Mouse (Mus musculus) lung, embryonic 14.5 days (tissue): ENCODE measurements around the gene Lpar5. TPM values are rescaled to one million over a fixed set of nuclear protein-coding genes. Genes with fewer than 3 reads are reported as not detected.

Source experiments
- ATAC-seq: fragments of 200-750 bp; cut with Nextera tagmentation; 2 replicates; pipeline ENCODE4 v1.8.0; 2017; ENCODE audit warnings: mild to moderate bottlenecking, moderate TSS enrichment, moderate library complexity; ENCODE audit not compliant: insufficient read depth
- DNase-seq: peaks from one replicate; pipeline ENCODE4 v3.0.0-alpha.2; 2015
- H3K27ac ChIP-seq: fragments of 300-500 bp; sonication (generic); 2 replicates; pipeline ENCODE4 v1.5.1; 2014; ENCODE audit warnings: low read depth, mild to moderate bottlenecking, moderate library complexity
- H3K27me3 ChIP-seq: fragments of 300-500 bp; sonication (generic); 2 replicates; pipeline ENCODE4 v1.6.1; 2014; ENCODE audit warnings: low read length, control low read depth; ENCODE audit not compliant: insufficient read depth
- H3K36me3 ChIP-seq: fragments of 300-500 bp; sonication (generic); 2 replicates; pipeline ENCODE4 v1.6.1; 2014; ENCODE audit warnings: control low read depth; ENCODE audit not compliant: insufficient read depth
- H3K4me1 ChIP-seq: fragments of 300-500 bp; sonication (generic); 2 replicates; pipeline ENCODE4 v1.6.1; 2014; ENCODE audit warnings: antibody characterized with exemption, control low read depth; ENCODE audit not compliant: insufficient read depth
- H3K4me2 ChIP-seq: fragments of 300-500 bp; sonication (generic); 2 replicates; pipeline ENCODE4 v1.6.1; 2014; ENCODE audit warnings: mild to moderate bottlenecking
- H3K4me3 ChIP-seq: fragments of 300-500 bp; sonication (generic); 2 replicates; pipeline ENCODE4 v1.5.1; 2014; ENCODE audit warnings: low read depth, low read length
- H3K9ac ChIP-seq: fragments of 300-500 bp; sonication (generic); 2 replicates; pipeline ENCODE4 v1.6.1; 2014
- H3K9me3 ChIP-seq: fragments of 300-500 bp; sonication (generic); 2 replicates; pipeline ENCODE4 v1.6.1; 2016; ENCODE audit warnings: low read depth, low read length, control low read depth
- CTCF ChIP-seq: IDR thresholded peaks from 2 replicates; pipeline ENCODE4 v1.5.1; 2016; ENCODE audit warnings: antibody characterized with exemption, low read depth
- WGBS: fragments of 180-500 bp; shearing (Covaris S2); extraction: QIAGEN DNeasy Blood & Tissue Kit; methylation state at CpG from one replicate; pipeline ENCODE4 v1.1.7; 2014; 5-methylcytosine and 5-hydroxymethylcytosine counted together
- polyA plus RNA-seq: library from polyadenylated mRNA; unstranded; fragments of >200 nt; fragmentation: Nextera tagmentation; extraction: Ambion mirVana; gene quantifications from 2 replicates; pipeline ENCODE4 v1.2.1, GENCODE M21; 2014

Lpar5 gene
- polyA plus RNA-seq, 1 experiment from 2014 or later, result 0.49 TPM

DNA sequence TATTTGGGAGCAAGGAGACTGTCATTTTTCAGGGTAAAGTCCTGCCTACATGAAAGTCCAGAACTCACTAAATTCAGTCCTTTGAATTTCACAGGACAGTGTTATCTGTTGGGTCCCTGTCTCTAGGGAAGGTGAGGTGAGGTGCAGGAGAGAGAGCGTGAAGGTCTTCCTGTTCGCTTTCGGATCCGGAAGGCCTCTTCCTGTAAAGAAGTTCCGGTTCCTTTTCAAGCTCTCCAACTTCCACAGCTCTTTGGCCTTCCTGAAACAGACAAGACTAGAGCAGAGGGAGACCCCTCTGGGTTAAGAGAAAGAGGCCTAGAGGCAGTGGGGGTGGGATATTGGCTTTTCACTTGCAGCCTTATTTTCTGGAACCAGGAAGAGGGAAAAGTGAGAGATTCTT is 24.7 kb downstream of the Lpar5 start:
- Histone ChIP-seq H3K9me3 (no peaks in the 10 kb centered on the region), H3K36me3 (no peaks in the 10 kb centered on the region), H3K4me1 (peaks cover 19% of the 10 kb centered on the region), H3K27ac (peak overlapping the region; percentile 33; the same call in 1 of the 2 replicates), H3K27me3 (no peaks in the 10 kb centered on the region), H3K4me2 (no peak overlapping the region), H3K9ac (no peak overlapping the region), H3K4me3 (no peak overlapping the region)
- 78% methylated on average over 5 of the region's 5 CpGs for WGBS
- DNase-seq, result no peak
- ATAC-seq, result no peak
- no peak for TF ChIP-seq CTCF

DNA sequence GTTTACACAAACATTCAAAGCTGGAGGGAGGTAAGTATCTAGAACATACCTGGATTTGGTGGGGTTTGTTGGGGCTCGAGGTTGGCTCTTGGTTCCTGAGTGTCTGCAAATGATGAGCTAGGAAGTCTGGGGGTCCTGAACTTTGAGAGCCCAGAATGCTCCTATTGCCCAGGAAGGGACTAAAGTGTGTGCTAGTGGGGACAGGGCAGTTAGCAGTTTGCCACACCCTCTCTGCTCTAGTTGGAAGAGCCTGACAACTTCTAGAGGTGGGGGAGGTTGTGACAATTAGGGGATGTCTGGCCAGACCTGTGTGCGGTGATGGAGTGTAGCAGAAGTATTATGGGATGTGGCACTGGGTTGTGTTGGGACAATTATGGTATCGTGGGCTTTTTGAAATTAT is 27.1 kb downstream of the Lpar5 start:
- DNase-seq, result peak; percentile 22
- H3K27me3 ChIP-seq, result no peaks in the 10 kb centered on the region
- H3K9me3 ChIP-seq, result no peaks in the 10 kb centered on the region
- ATAC-seq, result no peak
- no peak overlapping the region for H3K9ac ChIP-seq
- no peak overlapping the region for H3K4me2 ChIP-seq
- peak overlapping the region; percentile 96; the same call in 1 of the 2 replicates for H3K27ac ChIP-seq
- H3K4me1 ChIP-seq, result peaks cover 35% of the 10 kb centered on the region
- 33% methylated on average over 3 of the region's 3 CpGs for WGBS
- no peak for TF ChIP-seq CTCF
- peaks cover 23% of the 10 kb centered on the region for H3K36me3 ChIP-seq
- no peak overlapping the region for H3K4me3 ChIP-seq

DNA sequence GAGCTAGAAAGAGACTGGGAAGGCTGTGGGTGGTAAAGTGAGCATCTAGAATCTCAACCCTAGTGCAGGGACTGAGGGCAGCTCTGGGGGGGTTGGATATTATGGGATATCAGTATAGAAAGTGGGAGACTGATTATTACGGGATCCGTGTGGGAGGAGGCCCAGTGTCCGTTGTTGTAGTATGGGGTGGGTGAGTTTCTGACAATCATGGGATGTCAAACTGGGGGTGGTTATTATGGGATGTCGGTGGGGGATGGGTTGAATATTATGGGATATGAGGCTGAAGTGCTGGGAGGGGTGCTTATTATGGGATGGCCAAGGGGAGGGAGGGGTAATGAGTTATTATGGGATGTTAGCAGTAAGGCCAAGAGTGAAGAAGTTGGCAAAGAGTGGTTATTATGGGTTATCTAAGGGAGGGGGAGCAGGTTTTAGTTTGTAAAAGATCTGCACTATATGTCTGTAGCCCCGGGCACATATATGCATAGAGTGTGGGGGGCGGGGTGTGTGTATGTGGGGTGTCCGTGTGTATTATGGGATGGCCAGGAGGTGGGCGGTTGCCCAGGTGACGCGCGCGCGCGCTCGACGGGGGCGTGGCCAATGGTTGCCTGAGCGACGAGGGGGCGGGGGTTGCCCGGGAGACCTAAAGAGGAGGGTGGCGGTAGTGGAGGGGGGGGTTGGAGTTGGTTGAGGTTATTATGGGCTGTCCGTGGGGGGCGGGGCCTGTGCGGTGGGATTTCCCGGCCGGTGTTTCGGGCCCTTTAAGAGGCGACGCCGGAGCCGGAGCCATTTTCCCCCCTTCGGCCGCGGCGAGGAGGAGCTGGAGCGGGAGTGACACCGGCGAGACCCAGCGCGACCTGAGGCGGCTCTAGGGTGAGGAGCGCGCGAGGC is 27.9 kb downstream of the Lpar5 start, which contains the start of gene Chd4:
Chd4 (plus strand) TSS at position 591 of the 888 bp plus-strand sequence.
- peak; percentile 71 for ATAC-seq
- peak within 1 kb of the TSS; percentile 96 for H3K4me2 ChIP-seq
- H3K9ac ChIP-seq, result peak within 1 kb of the TSS; percentile 86
- H3K27ac ChIP-seq, result peak within 1 kb of the TSS; percentile 96
- no peak for TF ChIP-seq CTCF
- H3K36me3 ChIP-seq, result peaks cover 31% of the 10 kb centered on the region
- WGBS, result 2% methylated on average over 44 of the region's 45 CpGs
- H3K9me3 ChIP-seq, result no peaks in the 10 kb centered on the region
- H3K4me3 ChIP-seq, result peak within 1 kb of the TSS; percentile 93
- H3K27me3 ChIP-seq, result no peaks in the 10 kb centered on the region
- peak; percentile 93 for DNase-seq
- peaks cover 31% of the 10 kb centered on the region for H3K4me1 ChIP-seq

DNA sequence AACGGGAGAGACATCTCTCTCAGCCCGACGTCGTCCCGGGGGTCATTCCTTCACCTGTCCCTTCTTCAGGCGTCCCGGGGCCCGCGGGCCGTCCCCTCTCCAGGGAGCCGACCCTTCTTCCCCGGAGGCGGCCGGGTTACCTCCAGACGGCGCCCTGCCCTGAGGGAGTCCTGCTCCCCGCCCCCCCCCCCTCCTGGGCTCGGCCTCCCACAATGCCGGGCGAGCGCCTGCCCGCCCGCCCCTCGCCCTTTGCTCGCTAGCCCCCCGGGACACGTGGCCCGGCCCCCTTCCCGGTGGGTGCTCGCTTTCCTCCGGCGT is 28.5 kb downstream of the Lpar5 start:
- Histone ChIP-seq H3K4me1 (peaks cover 29% of the 10 kb centered on the region), H3K9me3 (no peaks in the 10 kb centered on the region), H3K36me3 (peaks cover 37% of the 10 kb centered on the region), H3K4me3 (peak overlapping the region; percentile 93), H3K27me3 (no peaks in the 10 kb centered on the region), H3K4me2 (peak overlapping the region; percentile 96), H3K27ac (peak overlapping the region; percentile 96), H3K9ac (peak overlapping the region; percentile 86)
- TF ChIP-seq CTCF, result no peak
- ATAC-seq, result peak; percentile 45
- WGBS, result 1% methylated on average over 18 of the region's 32 CpGs
- DNase-seq, result no peak

DNA sequence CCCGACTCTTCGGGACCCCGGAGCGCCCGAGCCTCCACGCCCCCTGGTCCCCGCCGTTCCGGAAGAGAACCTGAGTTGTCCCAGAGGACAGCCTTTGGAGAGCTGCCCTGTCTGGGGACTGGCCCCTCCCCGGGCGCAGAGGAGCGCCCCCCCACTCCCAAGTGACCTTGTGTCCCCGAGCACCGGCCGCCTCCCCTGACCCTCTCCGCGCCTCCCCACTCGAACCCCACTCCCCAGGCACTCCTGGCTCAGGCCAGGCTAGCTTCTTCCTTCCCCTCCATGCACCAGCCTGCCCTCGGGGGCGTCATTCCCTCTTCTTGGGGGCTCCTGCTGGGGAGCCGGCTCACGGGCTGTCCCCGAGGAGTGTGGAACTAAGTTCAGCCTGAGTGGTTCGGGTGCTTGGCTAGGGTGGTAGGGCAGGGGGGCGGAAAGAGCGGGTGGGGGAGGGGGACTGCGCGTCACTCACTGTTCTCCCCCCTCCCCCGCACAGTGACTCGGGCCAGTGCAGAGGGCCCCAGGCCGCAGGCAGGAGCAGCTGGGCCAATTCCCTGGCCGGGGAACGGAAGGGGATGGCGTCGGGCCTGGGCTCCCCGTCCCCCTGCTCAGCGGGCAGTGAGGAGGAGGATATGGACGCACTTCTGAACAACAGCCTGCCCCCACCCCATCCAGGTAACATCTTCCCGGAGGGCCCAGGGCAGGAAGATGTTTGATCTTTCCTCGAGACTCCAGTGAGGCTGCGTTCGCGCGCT is 29.1 kb downstream of the Lpar5 start:
- DNase-seq (peak; percentile 59), ATAC-seq (peak; percentile 56)
- TF ChIP-seq CTCF, result no peak
- Histone ChIP-seq H3K36me3 (peaks cover 42% of the 10 kb centered on the region), H3K9ac (peak overlapping the region; percentile 86), H3K4me3 (peak overlapping the region; percentile 93), H3K4me1 (peaks cover 29% of the 10 kb centered on the region), H3K4me2 (peak overlapping the region; percentile 96), H3K27me3 (no peaks in the 10 kb centered on the region), H3K27ac (peak overlapping the region; percentile 96), H3K9me3 (no peaks in the 10 kb centered on the region)
- whole genome bisulfite sequencing, result under 1% methylated on average over 36 of the region's 44 CpGs

DNA sequence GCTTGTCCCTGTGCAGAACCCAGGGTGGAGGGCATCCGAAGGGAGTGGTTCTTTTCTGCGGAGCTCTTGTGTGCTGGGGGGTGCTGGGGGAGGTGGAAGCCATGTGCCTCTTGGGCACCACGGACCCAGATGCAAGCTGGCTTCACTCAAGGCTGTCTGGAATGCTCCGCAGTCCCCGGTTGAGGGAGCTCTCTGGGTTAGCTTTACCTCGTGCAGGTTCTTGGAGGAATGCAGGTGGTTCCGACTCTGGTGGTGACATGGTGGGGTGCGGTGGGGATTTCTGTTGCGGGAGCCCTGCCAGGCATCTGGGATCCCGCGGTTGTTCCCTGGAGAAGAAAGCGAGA is 29.6 kb downstream of the Lpar5 start:
- Histone ChIP-seq H3K9me3 (no peaks in the 10 kb centered on the region), H3K4me1 (peaks cover 29% of the 10 kb centered on the region), H3K36me3 (peaks cover 47% of the 10 kb centered on the region), H3K27me3 (no peaks in the 10 kb centered on the region), H3K9ac (peak overlapping the region; percentile 86), H3K4me3 (peak overlapping the region; percentile 93), H3K27ac (peak overlapping the region; percentile 96; the same call in 1 of the 2 replicates), H3K4me2 (peak overlapping the region; percentile 96)
- DNase-seq, result peak; percentile 34
- WGBS, result 2% methylated on average over 12 of the region's 12 CpGs
- ATAC-seq, result no peak
- TF ChIP-seq CTCF, result no peak

DNA sequence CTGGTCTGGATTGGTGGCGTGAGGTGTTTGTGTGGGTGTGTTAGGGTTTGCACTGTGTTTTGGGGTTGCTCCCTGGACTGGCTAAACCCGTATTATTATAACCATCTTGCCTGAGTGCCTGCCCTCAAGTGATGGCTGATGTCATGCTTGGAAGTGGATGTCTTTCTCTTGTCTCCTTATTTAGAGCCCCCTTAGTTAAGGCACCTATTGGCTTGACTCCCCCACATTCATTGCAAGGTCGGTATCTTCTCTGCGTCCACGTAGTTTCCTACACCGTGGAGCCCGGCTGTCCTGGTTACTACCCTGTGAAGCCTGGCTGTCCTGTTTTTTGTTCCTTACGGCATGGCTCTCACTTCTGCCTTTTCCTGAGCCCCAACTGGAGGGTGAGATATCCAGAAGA is 30.2 kb downstream of the Lpar5 start:
- ATAC-seq, result no peak
- Histone ChIP-seq H3K4me1 (peaks cover 29% of the 10 kb centered on the region), H3K27ac (no peak overlapping the region), H3K4me2 (peak overlapping the region; percentile 96), H3K36me3 (peaks cover 54% of the 10 kb centered on the region), H3K27me3 (no peaks in the 10 kb centered on the region), H3K9ac (peak overlapping the region; percentile 86), H3K9me3 (no peaks in the 10 kb centered on the region), H3K4me3 (peak overlapping the region; percentile 93)
- whole genome bisulfite sequencing, result 36% methylated on average over 8 of the region's 8 CpGs
- DNase-seq, result no peak
- TF ChIP-seq CTCF, result no peak
